In the genomic region with DNA sequence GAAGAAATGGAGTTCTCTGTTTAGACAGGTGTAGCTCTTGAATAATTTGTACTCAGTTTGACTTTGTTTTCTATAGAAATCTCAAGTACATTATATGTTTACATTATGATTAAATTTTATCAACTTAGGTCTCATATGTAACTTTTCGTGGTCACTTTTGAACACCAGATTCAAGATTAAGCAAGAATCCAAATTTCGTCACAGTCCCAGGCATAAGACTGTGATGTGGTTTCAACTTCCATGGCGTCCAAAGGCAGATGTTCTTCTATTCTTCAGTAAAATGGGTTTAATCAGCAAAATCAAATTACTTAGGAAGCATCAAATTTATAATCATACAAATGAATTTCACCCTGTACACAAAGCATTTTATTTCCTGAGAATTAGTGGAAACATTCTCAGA, we compare ENCODE assay signal across 15 mouse cellular contexts.
"Had no signal": no experiment of that assay in that cellular context is flagged by ENCODE, and none has a peak within 500 bp of the region (broad histone marks: within the 10 kb centered on the region; RNA-seq: fewer than 3 reads in every experiment).

No protein-coding gene starts in this region.

- H3K4me1 ChIP-seq: stomach, embryonic 15.5 days had no signal

- H3K9me3 ChIP-seq: neural tube, embryonic 15.5 days; stomach, embryonic 15.5 days had no signal

- H3K27ac ChIP-seq: neural tube, embryonic 15.5 days; stomach, embryonic 15.5 days; stomach, postnatal 0 days had no signal

- H3K4me3 ChIP-seq: neural tube, embryonic 15.5 days; stomach, embryonic 15.5 days had no signal

- H3K9ac ChIP-seq: neural tube, embryonic 15.5 days; stomach, embryonic 15.5 days had no signal

- H3K36me3 ChIP-seq: neural tube, embryonic 15.5 days; stomach, embryonic 15.5 days had no signal

- DNase-seq: retina, postnatal 1 day; right cerebral cortex, adult 18-20 months; right cerebral cortex, postnatal 14 days; right cerebral cortex, postnatal 25 days; right cerebral cortex, postnatal 4 days; spleen, adult 18-20 months; thymus, adult 18-20 months; thymus, adult 2 months; thymus, postnatal 14 days; thymus, postnatal 25 days; thymus, postnatal 36 days; thymus, postnatal 4 days had no signal

- H3K4me2 ChIP-seq: neural tube, embryonic 15.5 days; stomach, embryonic 15.5 days had no signal

- H3K27me3 ChIP-seq: neural tube, embryonic 15.5 days; stomach, embryonic 15.5 days had no signal
